Mouse (Mus musculus): ENCODE measurements around the gene Rgl1. TPM values are rescaled to one million over a fixed set of nuclear protein-coding genes. Genes with fewer than 3 reads are reported as not detected.
A peak's percentile ranks its signal among the peaks of the same experiment; 100 is the strongest.
"Not testable (repeated sequence)": the region's sequence is repeated elsewhere in the genome, so short reads cannot be mapped to it uniquely, and the experiment has no call there.

Gene Rgl1
- polyA plus RNA-seq, 1 experiment: 1.1 TPM

DNA sequence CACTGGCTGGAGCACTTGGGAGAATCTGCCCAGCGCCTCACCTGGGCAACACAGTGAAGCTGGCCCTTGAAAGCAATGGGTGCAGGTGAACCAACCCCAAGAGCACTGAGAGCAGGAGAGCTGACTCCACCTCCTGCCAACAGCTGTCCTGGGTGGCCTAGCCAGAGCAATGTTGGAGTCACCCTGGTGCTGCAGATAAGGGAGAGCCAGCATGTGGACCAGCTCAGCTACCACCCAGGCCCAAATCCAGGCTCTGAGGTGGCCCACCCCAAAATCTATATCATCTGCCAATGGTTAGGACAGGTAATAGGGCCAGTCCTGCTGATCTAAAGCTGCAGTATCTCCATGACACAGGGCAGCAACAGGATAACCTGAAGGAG, 114.7 kb downstream of the Rgl1 start:
- Histone ChIP-seq H3K4me1 (peaks cover 24% of the 10 kb centered on the region), H3K4me3 (replicated peaks) (no peak overlapping the region), H3K9me3 (no peaks in the 10 kb centered on the region), H3K27me3 (replicated peaks) (peaks cover 48% of the 10 kb centered on the region), H3K36me3 (replicated peaks; ENCODE audit: low read length) (no peaks in the 10 kb centered on the region)
- TF ChIP-seq GATA1 (IDR thresholded peaks at IDR 0.05; ENCODE audit: borderline replicate concordance, low read length): no peak
- TF ChIP-seq FLI1 (IDR thresholded peaks at IDR 0.05; ENCODE audit: low read length): no peak

DNA sequence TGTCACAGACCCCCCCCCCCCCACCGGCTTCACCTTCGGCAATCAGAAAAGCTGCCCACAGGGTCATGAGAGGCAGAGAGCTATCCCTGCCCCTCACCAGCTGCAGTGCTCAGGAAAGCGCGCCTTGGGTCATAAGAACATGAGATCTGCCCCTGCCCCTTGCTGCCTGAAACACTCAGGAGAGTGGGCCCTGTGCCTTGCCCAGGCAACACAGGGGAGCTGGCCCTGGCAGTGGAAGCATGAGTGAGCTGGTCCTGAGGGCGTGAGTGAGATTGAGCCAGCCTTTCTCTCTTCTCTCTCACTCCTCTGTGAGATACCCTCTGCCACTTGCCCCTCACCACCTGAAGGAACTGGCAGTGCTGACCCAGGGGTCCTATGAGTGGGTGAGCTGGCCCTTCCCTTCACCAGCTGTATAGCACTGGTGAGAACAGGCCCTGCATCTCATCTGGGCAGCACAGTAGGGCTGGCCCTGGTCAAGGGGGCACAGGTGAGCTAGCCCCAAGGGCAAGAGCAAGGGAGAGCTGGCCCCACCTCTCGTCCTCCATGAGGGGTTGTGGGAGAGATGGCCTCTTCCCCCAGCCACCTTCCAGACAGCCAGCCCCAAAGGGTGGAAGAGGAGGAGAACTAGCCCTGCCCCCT, 115.2 kb downstream of the Rgl1 start:
- no peaks in the 10 kb centered on the region for H3K9me3 ChIP-seq
- TF ChIP-seq GATA1 (IDR thresholded peaks at IDR 0.05; ENCODE audit: borderline replicate concordance, low read length) (no peak), FLI1 (IDR thresholded peaks at IDR 0.05; ENCODE audit: low read length) (no peak)
- no peaks in the 10 kb centered on the region for H3K36me3 ChIP-seq (replicated peaks; ENCODE audit: low read length)

DNA sequence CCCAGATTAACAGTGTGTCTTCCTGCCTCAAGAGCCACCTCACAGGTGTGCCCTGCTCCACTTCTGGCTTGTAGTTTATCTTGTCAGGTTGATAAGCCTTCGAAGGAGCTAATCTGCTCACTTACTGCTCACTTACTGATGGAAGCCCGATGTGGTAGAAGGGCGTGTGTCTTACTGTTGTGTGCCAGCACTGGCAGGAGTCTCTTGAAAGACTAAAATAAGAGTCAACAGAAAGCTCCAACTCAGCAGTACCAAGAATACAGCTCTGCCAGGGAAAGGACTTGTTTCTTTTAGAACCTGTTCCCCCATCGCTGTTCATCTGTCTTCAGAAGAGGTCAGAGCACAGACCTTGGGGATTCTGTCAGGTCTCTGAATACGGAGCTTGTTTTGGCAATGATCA, 118.1 kb downstream of the Rgl1 start:
- no peaks in the 10 kb centered on the region for H3K9me3 ChIP-seq
- peaks cover 45% of the 10 kb centered on the region for H3K27me3 ChIP-seq (replicated peaks)
- H3K4me1 ChIP-seq: peaks cover 24% of the 10 kb centered on the region
- no peaks in the 10 kb centered on the region for H3K36me3 ChIP-seq (replicated peaks; ENCODE audit: low read length)
- TF ChIP-seq FLI1 (IDR thresholded peaks at IDR 0.05; ENCODE audit: low read length): no peak
- no peak for TF ChIP-seq GATA1 (IDR thresholded peaks at IDR 0.05; ENCODE audit: borderline replicate concordance, low read length)
- H3K4me3 ChIP-seq (replicated peaks): no peak overlapping the region

More for the DNA sequence above, 115.2 kb downstream of the Rgl1 start:
- H3K4me1 ChIP-seq: peaks cover 24% of the 10 kb centered on the region
- H3K27me3 ChIP-seq (replicated peaks): peaks cover 46% of the 10 kb centered on the region
- no peak overlapping the region for H3K4me3 ChIP-seq (replicated peaks)

DNA sequence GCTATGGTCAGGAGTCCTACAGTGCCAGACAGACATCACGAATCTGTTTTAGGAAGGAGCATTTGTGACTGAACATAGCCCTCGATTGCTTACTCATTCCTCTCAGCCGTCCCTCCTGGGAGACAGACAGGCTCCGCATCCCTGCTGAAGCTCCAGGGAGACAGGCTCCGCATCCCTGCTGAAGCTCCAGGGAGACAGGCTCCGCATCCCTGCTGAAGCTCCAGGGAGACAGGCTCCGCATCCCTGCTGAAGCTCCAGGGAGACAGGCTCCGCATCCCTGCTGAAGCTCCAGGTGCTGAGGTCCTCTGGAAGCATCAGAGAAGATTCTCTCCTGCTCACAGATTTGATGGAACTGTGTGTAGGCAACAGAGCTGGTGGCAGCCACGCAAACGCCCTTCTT, 123.9 kb downstream of the Rgl1 start:
- H3K27me3 ChIP-seq (replicated peaks): peaks cover 53% of the 10 kb centered on the region
- H3K4me1 ChIP-seq; H3K9me3 ChIP-seq; H3K4me3 ChIP-seq (replicated peaks); H3K36me3 ChIP-seq (replicated peaks; ENCODE audit: low read length): not testable (repeated sequence)

DNA sequence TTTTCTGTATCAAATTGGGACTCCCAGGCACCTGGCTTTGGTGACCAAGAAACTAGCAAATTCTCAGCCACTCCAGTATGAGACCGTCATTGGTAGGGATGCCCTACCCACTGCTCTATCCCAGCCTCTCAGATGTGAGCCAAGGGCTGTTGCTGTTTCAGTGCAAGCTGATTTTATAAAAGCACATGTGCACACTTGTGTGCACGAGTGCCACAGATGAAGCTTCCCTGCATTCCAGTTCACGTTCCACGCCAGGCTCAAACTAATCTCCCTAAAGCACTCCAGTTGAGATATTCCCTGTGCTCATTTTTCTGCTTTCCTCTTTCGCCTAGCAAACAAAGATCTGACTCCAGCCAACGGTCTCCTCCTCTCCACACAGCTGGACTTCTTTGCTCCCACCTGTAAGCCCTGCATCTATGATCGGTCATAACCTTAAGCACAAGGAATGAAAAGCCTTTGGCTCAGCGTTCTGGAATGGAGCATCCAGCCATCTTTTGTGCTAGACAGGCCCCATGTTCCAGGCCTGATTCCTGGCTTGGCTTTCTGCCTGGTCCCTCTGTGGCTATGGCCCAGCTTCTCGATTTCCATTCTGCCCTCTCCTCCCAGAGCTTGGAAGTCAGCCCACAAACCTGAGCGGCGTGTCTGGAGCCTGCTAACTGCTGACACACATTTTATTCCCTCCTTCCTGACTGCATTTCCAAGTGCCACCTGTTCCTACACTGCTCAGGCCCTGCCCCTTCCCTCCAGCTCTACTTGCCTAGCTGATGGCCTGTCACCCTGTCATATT, 125.8 kb downstream of the Rgl1 start:
- no peak overlapping the region for H3K4me3 ChIP-seq (replicated peaks)
- TF ChIP-seq GATA1 (IDR thresholded peaks at IDR 0.05; ENCODE audit: borderline replicate concordance, low read length): no peak
- no peak for TF ChIP-seq FLI1 (IDR thresholded peaks at IDR 0.05; ENCODE audit: low read length)
- no peaks in the 10 kb centered on the region for H3K36me3 ChIP-seq (replicated peaks; ENCODE audit: low read length)
- no peaks in the 10 kb centered on the region for H3K9me3 ChIP-seq
- H3K4me1 ChIP-seq: no peaks in the 10 kb centered on the region
- H3K27me3 ChIP-seq (replicated peaks): peaks cover 65% of the 10 kb centered on the region

DNA sequence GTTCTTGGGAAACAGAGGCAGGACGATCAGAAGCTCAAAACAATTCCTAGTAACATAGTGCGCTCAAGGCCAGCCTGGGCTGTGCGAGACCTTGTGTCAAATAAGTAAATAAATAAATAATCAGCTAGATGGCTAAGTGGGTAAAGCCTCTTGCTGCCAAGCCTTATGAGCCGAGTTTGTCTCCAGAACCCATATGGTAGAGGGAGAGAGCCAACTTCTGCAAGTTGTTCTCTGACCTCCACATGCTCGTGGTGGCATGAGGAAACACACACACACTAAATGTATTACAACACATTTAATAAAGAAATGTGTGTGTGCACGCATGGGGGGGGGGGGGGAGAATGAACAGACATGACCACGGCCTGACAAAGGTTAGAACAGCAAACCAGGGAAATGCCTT, 126.8 kb downstream of the Rgl1 start:
- H3K4me1 ChIP-seq: no peaks in the 10 kb centered on the region
- TF ChIP-seq FLI1 (IDR thresholded peaks at IDR 0.05; ENCODE audit: low read length) (no peak), GATA1 (IDR thresholded peaks at IDR 0.05; ENCODE audit: borderline replicate concordance, low read length) (no peak)
- peaks cover 66% of the 10 kb centered on the region for H3K27me3 ChIP-seq (replicated peaks)

DNA sequence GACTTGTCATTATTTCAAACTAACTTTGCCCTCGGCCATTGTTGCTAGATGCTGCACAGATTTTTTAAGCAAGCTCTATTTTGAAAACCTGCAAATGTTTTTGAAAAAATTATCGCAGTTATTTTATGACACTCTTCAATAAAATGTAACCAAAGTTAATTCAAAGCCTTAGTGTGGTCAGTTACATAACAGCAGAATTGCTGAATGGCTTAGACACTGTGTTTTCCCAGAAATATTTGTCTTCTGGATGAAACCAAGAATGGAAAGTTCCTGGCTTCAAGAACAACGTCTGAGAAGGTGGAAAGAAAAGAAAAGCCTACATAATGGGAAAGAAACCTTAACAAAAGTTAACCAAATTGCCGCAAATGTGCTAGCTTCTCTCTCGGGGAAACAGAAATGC, 131.5 kb downstream of the Rgl1 start:
- Histone ChIP-seq H3K4me1 (peaks cover 12% of the 10 kb centered on the region; the same call in 1 of the 2 replicates), H3K36me3 (replicated peaks; ENCODE audit: low read length) (no peaks in the 10 kb centered on the region), H3K4me3 (replicated peaks) (no peak overlapping the region), H3K27me3 (replicated peaks) (peaks cover 65% of the 10 kb centered on the region), H3K9me3 (peaks cover 20% of the 10 kb centered on the region)
- no peak for TF ChIP-seq GATA1 (IDR thresholded peaks at IDR 0.05; ENCODE audit: borderline replicate concordance, low read length)
- TF ChIP-seq FLI1 (IDR thresholded peaks at IDR 0.05; ENCODE audit: low read length): no peak

More for the DNA sequence above, 126.8 kb downstream of the Rgl1 start:
- Histone ChIP-seq H3K4me3 (replicated peaks) (no peak overlapping the region), H3K9me3 (0 out of 2 replicates have a peak, but pooled peaks cover under 1% of the 10 kb centered on the region), H3K36me3 (replicated peaks; ENCODE audit: low read length) (no peaks in the 10 kb centered on the region)

DNA sequence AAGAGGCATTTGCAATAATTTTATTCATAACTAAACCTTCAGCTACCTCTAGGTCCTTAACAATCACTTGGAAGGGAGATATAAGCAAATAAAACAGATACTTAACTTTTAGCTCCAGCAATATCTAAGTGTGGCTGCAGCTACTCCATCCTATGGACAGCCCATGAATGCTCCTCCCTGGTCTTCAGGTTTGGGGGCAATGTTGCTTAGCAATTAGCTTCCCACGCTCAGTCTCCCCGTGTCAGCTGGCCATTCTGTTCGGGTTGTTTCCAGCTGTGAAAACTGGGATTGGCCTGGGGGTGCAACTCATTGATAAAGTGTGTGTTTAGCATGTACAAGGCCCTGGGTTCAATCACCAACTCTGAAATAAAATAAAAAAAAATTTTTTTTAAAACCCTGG, 136.4 kb downstream of the Rgl1 start:
- Histone ChIP-seq H3K9me3 (peaks cover 20% of the 10 kb centered on the region), H3K4me3 (replicated peaks) (no peak overlapping the region), H3K36me3 (replicated peaks; ENCODE audit: low read length) (no peaks in the 10 kb centered on the region), H3K27me3 (replicated peaks) (peaks cover 61% of the 10 kb centered on the region), H3K4me1 (peaks cover 22% of the 10 kb centered on the region)
- no peak for TF ChIP-seq FLI1 (IDR thresholded peaks at IDR 0.05; ENCODE audit: low read length)
- no peak for TF ChIP-seq GATA1 (IDR thresholded peaks at IDR 0.05; ENCODE audit: borderline replicate concordance, low read length)

DNA sequence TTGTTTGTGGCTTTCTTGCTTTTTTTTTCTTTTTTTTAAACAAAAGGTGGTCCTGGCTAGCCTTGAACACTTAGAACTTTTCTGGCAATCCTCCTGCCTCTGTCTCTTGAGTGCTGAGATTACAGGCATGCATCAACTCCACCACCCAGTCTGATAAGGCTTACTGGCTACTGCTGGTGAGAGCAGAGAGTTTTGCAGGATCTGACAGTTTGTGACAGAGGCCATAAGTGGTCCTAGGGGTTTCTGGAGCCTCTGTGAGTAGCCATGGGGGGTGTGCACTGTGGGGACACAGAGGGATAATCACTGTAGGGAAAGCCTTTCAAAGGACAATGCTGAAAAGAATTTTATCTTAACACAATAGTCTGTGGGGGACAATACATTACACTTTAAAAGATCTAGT, 140.5 kb downstream of the Rgl1 start:
- Histone ChIP-seq H3K9me3 (no peaks in the 10 kb centered on the region), H3K4me3 (replicated peaks) (no peak overlapping the region), H3K27me3 (replicated peaks) (peaks cover 79% of the 10 kb centered on the region), H3K36me3 (replicated peaks; ENCODE audit: low read length) (no peaks in the 10 kb centered on the region), H3K4me1 (peaks cover 36% of the 10 kb centered on the region)
- TF ChIP-seq GATA1 (IDR thresholded peaks at IDR 0.05; ENCODE audit: borderline replicate concordance, low read length): no peak
- no peak for TF ChIP-seq FLI1 (IDR thresholded peaks at IDR 0.05; ENCODE audit: low read length)

DNA sequence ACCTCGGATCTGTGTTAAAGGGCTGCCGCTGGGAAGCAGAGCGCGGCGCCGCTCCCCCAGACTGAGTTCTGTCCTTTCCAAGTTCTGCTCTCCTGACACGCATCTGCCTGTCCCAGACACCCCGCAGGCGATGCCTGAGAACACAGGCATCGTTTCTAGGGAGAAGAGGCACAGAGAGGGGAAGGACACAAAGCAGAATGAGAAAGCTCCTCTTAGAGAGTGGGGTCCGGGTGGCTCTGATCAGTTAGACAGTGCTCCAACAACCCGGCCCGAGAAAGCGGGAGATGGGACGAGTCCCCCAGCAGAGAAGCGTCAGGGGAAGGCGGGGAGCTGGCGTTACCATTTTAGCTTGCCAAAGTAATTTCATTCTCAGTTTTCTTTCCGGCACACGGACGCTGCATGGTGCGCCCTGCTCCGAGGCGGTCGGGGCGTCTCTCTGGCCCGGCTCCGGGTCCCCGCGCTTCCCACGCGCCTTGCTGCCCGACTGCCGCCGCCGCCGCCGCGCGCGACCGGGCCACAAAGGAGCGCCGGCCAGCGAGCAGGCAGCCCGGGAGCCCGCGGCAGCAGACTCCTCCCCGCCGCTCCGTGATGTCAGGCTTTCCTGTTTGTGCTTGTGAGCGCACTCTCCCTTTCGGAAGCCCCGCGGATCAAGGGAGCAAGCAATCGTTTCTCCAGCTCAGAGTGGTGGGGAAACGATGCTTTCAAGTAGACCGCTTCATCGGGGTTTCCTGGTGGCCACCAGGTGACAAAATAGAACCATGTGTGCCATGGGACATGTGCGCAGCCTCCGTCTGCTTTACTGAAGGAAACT, 141.3 kb downstream of the Rgl1 start:
- TF ChIP-seq GATA1 (IDR thresholded peaks at IDR 0.05; ENCODE audit: borderline replicate concordance, low read length): no peak
- TF ChIP-seq FLI1 (IDR thresholded peaks at IDR 0.05; ENCODE audit: low read length): no peak
- peaks cover 74% of the 10 kb centered on the region for H3K27me3 ChIP-seq (replicated peaks)
- peaks cover 36% of the 10 kb centered on the region for H3K4me1 ChIP-seq
- no peaks in the 10 kb centered on the region for H3K36me3 ChIP-seq (replicated peaks; ENCODE audit: low read length)
- no peaks in the 10 kb centered on the region for H3K9me3 ChIP-seq
- H3K4me3 ChIP-seq (replicated peaks): peak overlapping the region; percentile 93

All from megakaryocyte, embryonic 14.5 days (primary cell).